9 mouse cellular contexts compared by ENCODE assay signal in genomic region chr5:105322543-105322942, GRCm38 (mm10). TPM values are rescaled to one million over a fixed set of nuclear protein-coding genes. Genes with fewer than 3 reads are reported as not detected.
DNase-seq lines count a peak whose midpoint lies in the region; TF ChIP-seq lines count a peak whose summit lies in the region.
"Had no signal": no experiment of that assay in that cellular context is flagged by ENCODE, and none has a peak within 500 bp of the region (broad histone marks: within the 10 kb centered on the region; RNA-seq: fewer than 3 reads in every experiment).

No protein-coding gene starts in this region.

- peak; percentile 15 for DNase-seq in gastrocnemius, adult 18-20 months (ENCODE audit: low spot score)
- DNase-seq in gastrocnemius, adult 8-10 months (ENCODE audit: low spot score in 2 of 2): no peak
- DNase-seq in left cerebral cortex, adult 2 months (ENCODE audit: extremely low spot score in 1 of 2, low spot score in 2 of 2): no peak
- DNase-seq in left cerebral cortex, adult 11 months (ENCODE audit: low spot score): no peak
- DNase-seq in CD4-positive, CD25-positive, alpha-beta regulatory T cell, adult 2 months (ENCODE audit: low read depth, low spot score): peak; percentile 73
- peak; percentile 74 for DNase-seq in induced T-regulatory cell, adult 2 months (ENCODE audit: low read depth)
- no peak for DNase-seq in ovary, adult 18-20 months (ENCODE audit: low spot score)
- no peak for DNase-seq in ovary, postnatal 14 days (ENCODE audit: low spot score)

- peak; percentile 73 for TF ChIP-seq CTCF in left cerebral cortex, adult 2 months (IDR thresholded peaks at IDR 0.05)

- intact Hi-C loops in left cerebral cortex, adult 2 months (cut with DNase I): loop anchor here (1.0 to 10.0 kb wide), 3 partner anchors 336 to 848 kb away; partner anchors contain the start of gene BC005561

- H3K4me3 ChIP-seq in left cerebral cortex, adult 2 months: no peak overlapping the region

- H3K27ac ChIP-seq in left cerebral cortex, adult 2 months: no peak overlapping the region

RNA-seq across cellular contexts. Expression of gene Gbp6, which starts 29.0 kb away (rescaled TPM):
- 10 to 100 TPM in 1 of 2 experiments, 1 to 10 TPM in 1; 3.7 to 10.7 TPM for total RNA-seq in gastrocnemius, adult 18-20 months (2021)
- total RNA-seq in gastrocnemius, adult 8-10 months (2022): 1 to 10 TPM; 4.6 to 7.9 (median 5.8) TPM
- under 1 TPM; 0.84 to 0.95 TPM for total RNA-seq in left cerebral cortex, adult 2 months (2021)

RNA-seq across cellular contexts. Expression of gene Gm43302, which starts 29.0 kb away (rescaled TPM):
- under 1 TPM; 0.16 to 1.00 TPM for total RNA-seq in gastrocnemius, adult 18-20 months (2021)
- 1 to 10 TPM in 1 of 4 experiments, under 1 TPM in 1, not detected in 2; 0.64 to 1.3 TPM for total RNA-seq in gastrocnemius, adult 8-10 months (2022)
- not detected for total RNA-seq in left cerebral cortex, adult 2 months (2021)
- total RNA-seq: left cerebral cortex, adult 18-20 months had no signal

Comparison
In these comparisons a context has a peak if more than half of its experiments do, and no peak if none do; other contexts are left out.
1. DNase-seq: peak in gastrocnemius, adult 18-20 months (single experiment), CD4-positive, CD25-positive, alpha-beta regulatory T cell, adult 2 months (single experiment) and induced T-regulatory cell, adult 2 months (single experiment); none in gastrocnemius, adult 8-10 months (0 of 2), left cerebral cortex, adult 2 months (0 of 2), left cerebral cortex, adult 11 months (single experiment), ovary, adult 18-20 months (single experiment) and ovary, postnatal 14 days (single experiment).